Mouse (Mus musculus) neural tube, embryonic 13.5 days (tissue): ENCODE results near the gene Pkd2l1. TPM values are rescaled to one million over a fixed set of nuclear protein-coding genes. Genes with fewer than 3 reads are reported as not detected.
"Not testable (repeated sequence)": the region's sequence is repeated elsewhere in the genome, so short reads cannot be mapped to it uniquely, and the experiment has no call there.

ENCODE experiments used
- ATAC-seq: fragments of 200-750 bp; cut with Nextera tagmentation; 2 replicates; pipeline ENCODE4 v1.8.0; 2017; ENCODE audit warnings: low read depth, mild to moderate bottlenecking, moderate TSS enrichment, moderate library complexity
- H3K27ac ChIP-seq: fragments of 300-500 bp; sonication (generic); replicated peaks from 2 replicates; pipeline ENCODE4 v1.5.1; 2015; ENCODE audit warnings: moderate library complexity, mild to moderate bottlenecking, inconsistent platforms
- H3K27me3 ChIP-seq: fragments of 300-500 bp; sonication (generic); 2 replicates; pipeline ENCODE4 v1.6.1; 2015; ENCODE audit warnings: mild to moderate bottlenecking, inconsistent platforms
- H3K36me3 ChIP-seq: fragments of 300-500 bp; sonication (generic); 2 replicates; pipeline ENCODE4 v1.6.1; 2015; ENCODE audit warnings: mild to moderate bottlenecking, inconsistent platforms
- H3K4me1 ChIP-seq: fragments of 300-500 bp; sonication (generic); replicated peaks from 2 replicates; pipeline ENCODE4 v1.6.1; 2015; ENCODE audit warnings: inconsistent platforms
- H3K4me2 ChIP-seq: fragments of 300-500 bp; sonication (generic); 2 replicates; pipeline ENCODE4 v1.6.1; 2015; ENCODE audit warnings: inconsistent platforms, mild to moderate bottlenecking, moderate library complexity
- H3K4me3 ChIP-seq: fragments of 300-500 bp; sonication (generic); 2 replicates; pipeline ENCODE4 v1.5.1; 2015; ENCODE audit warnings: mild to moderate bottlenecking, inconsistent platforms
- H3K9ac ChIP-seq: fragments of 300-500 bp; sonication (generic); 2 replicates; pipeline ENCODE4 v1.6.1; 2015; ENCODE audit warnings: moderate library complexity, mild to moderate bottlenecking, inconsistent platforms
- H3K9me3 ChIP-seq: fragments of 300-500 bp; sonication (generic); 2 replicates; pipeline ENCODE4 v1.6.1; 2016; ENCODE audit warnings: inconsistent platforms
- WGBS: fragments of 180-500 bp; shearing (Covaris S2); methylation state at CpG from one replicate; pipeline ENCODE4 v1.1.7; 2015; 5-methylcytosine and 5-hydroxymethylcytosine counted together
- polyA plus RNA-seq: library from polyadenylated mRNA; unstranded; fragments of >200 nt; fragmentation: Nextera tagmentation; extraction: Ambion mirVana; gene quantifications from 2 replicates; pipeline ENCODE4 v1.2.1, GENCODE M21; 2015

Gene Pkd2l1
- polyA plus RNA-seq, 1 experiment from 2014 or later = 2.3 TPM

DNA sequence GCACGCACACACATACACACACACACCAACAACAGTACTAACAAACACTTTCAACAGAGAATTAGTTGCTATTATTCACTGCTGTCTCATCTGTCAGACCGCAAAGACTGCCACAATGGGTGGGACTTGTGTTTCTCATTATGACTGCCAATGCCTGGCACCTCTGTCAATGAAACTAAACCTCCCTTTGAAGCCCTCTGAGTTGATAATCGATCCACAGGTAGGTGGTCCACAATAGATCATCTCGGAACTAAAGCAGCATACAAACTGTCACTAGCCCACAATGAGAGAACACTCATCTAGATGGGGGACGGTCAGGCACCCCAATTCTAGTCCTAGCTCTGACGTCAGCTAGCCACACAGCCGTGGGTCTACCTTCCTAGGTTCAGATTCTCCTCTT is 71.1 kb downstream of the Pkd2l1 start:
- no peak for ATAC-seq
- Histone ChIP-seq H3K9me3 (no peaks in the 10 kb centered on the region), H3K9ac (no peak overlapping the region), H3K4me1 (no peaks in the 10 kb centered on the region), H3K36me3 (peaks cover 87% of the 10 kb centered on the region), H3K27me3 (no peaks in the 10 kb centered on the region), H3K27ac (no peak overlapping the region), H3K4me3 (no peak overlapping the region), H3K4me2 (no peak overlapping the region)
- 91% methylated on average over 7 of the region's 7 CpGs for WGBS

DNA sequence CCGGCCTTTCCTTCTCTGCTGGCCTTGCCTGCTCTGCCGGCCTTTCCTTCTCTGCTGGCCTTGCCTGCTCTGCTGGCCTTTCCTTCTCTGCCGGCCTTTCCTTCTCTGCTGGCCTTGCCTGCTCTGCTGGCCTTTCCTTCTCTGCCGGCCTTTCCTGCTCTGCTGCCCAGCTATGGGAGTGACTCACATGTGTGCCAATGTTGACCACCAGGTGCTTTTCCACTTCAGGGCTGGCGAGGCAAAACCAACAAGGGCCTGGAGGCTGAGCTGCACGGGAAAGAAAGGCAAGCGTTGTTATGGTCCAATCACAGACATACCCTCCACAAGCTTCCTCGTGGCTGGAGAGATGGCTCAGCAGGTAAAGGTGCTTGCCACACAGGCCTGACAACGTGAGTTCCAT is 71.6 kb downstream of the Pkd2l1 start:
- 91% methylated on average over 9 of the region's 9 CpGs for WGBS
- not testable (repeated sequence) for H3K27me3 ChIP-seq, ATAC-seq, H3K4me3 ChIP-seq, H3K9ac ChIP-seq, H3K9me3 ChIP-seq, H3K4me2 ChIP-seq, H3K4me1 ChIP-seq, H3K27ac ChIP-seq
- H3K36me3 ChIP-seq = peaks cover 89% of the 10 kb centered on the region

DNA sequence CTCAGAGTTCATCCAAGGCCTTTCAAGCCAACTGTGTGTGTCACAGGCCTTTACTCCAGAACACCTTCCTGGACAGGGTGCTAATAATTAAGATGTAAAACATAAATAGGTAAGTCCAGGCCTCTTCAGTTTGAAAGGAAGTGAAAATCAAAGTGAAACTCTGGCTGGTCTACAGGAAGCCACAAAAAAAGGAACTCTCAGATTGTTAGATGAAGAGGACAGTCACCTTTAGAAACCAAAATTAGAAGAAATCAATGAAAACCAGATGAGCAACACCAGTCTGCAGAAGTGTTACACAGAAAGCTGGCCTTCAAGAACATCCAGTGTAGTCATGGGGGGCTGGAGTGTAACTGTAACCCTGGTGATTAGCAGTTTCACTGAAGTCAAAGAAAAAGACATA is 74.4 kb downstream of the Pkd2l1 start:
- no peaks in the 10 kb centered on the region for H3K9me3 ChIP-seq
- no peak overlapping the region for H3K4me2 ChIP-seq
- no peak overlapping the region for H3K9ac ChIP-seq
- H3K27ac ChIP-seq = no peak overlapping the region
- H3K4me3 ChIP-seq = no peak overlapping the region
- H3K4me1 ChIP-seq = no peaks in the 10 kb centered on the region
- no peak for ATAC-seq
- no peaks in the 10 kb centered on the region for H3K27me3 ChIP-seq
- peaks cover 87% of the 10 kb centered on the region for H3K36me3 ChIP-seq

DNA sequence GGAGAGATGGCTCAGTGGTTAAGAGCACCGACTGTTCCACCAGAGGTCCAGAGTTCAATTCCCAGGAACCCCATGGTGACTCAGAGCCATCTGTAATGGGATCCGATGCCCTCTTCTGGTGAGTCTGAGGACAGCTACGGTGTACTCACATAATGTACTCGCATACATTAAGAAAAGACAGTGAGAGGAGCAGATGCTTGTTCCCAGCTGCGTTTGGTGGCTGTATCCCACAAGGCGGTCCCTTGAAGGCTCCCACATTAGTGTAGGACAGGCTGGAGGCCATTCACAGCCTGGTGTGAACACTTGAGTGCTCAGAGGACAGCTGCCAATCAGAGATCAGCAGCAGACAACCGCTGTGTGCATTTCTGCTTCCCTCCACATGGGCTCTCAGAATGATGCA is 80.5 kb downstream of the Pkd2l1 start:
- ATAC-seq = no peak
- no peak overlapping the region for H3K4me2 ChIP-seq
- no peaks in the 10 kb centered on the region for H3K9me3 ChIP-seq
- no peak overlapping the region for H3K27ac ChIP-seq
- 58% methylated on average over 7 of the region's 7 CpGs for WGBS
- no peak overlapping the region for H3K9ac ChIP-seq
- H3K4me1 ChIP-seq = peaks cover 9% of the 10 kb centered on the region
- H3K27me3 ChIP-seq = no peaks in the 10 kb centered on the region
- H3K36me3 ChIP-seq = peaks cover 67% of the 10 kb centered on the region
- H3K4me3 ChIP-seq = no peak overlapping the region

DNA sequence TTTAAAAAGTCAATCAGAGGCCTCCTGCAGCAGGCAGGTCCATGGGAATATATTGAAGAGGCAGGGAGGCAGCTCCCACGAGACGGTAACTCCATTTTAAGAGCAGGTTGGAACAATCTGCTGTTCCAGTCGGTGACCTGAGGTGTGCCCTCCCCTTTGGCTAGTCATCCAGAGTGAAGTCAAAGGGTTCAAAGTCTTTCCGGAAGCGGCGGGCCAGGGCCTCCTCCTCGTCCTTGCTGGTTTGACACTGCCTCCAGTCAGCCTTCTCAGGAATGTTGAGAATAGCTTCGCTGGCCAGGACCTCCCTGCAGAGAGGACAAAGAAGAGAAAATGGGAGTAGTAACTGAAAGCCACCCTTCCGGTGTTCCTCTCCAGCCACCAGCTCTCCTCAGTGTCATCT is 81.9 kb downstream of the Pkd2l1 start:
- WGBS = 90% methylated on average over 9 of the region's 9 CpGs
- H3K9ac ChIP-seq = no peak overlapping the region
- no peak overlapping the region for H3K4me3 ChIP-seq
- H3K4me1 ChIP-seq = peaks cover 22% of the 10 kb centered on the region
- no peak for ATAC-seq
- no peak overlapping the region for H3K27ac ChIP-seq
- no peak overlapping the region for H3K4me2 ChIP-seq
- no peaks in the 10 kb centered on the region for H3K27me3 ChIP-seq
- peaks cover 59% of the 10 kb centered on the region for H3K36me3 ChIP-seq
- no peaks in the 10 kb centered on the region for H3K9me3 ChIP-seq

DNA sequence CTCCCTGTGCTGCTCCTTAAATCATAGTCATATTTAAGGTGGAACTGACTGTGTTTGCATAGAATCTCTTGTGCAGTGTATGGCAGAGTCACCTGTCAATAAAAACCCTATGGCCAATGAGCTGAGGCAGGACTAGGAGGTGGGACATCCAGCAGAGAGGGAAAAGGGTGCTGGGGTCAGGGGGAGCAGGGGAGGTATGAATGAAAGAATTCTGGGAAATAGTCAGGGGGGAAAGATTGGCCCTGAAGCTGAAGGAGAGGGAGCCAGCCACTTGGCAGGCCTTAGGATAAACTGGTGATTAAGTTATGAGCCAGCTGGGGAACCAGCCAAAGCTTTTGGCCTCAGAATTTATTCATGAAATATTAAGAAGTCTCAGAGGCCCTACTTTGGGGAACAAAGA is 83.2 kb downstream of the Pkd2l1 start:
- no peak overlapping the region for H3K4me2 ChIP-seq
- no peak overlapping the region for H3K27ac ChIP-seq
- peaks cover 45% of the 10 kb centered on the region for H3K36me3 ChIP-seq
- H3K4me3 ChIP-seq = no peak overlapping the region
- no peaks in the 10 kb centered on the region for H3K9me3 ChIP-seq
- H3K27me3 ChIP-seq = no peaks in the 10 kb centered on the region
- no peak for ATAC-seq
- peaks cover 31% of the 10 kb centered on the region for H3K4me1 ChIP-seq
- H3K9ac ChIP-seq = no peak overlapping the region

DNA sequence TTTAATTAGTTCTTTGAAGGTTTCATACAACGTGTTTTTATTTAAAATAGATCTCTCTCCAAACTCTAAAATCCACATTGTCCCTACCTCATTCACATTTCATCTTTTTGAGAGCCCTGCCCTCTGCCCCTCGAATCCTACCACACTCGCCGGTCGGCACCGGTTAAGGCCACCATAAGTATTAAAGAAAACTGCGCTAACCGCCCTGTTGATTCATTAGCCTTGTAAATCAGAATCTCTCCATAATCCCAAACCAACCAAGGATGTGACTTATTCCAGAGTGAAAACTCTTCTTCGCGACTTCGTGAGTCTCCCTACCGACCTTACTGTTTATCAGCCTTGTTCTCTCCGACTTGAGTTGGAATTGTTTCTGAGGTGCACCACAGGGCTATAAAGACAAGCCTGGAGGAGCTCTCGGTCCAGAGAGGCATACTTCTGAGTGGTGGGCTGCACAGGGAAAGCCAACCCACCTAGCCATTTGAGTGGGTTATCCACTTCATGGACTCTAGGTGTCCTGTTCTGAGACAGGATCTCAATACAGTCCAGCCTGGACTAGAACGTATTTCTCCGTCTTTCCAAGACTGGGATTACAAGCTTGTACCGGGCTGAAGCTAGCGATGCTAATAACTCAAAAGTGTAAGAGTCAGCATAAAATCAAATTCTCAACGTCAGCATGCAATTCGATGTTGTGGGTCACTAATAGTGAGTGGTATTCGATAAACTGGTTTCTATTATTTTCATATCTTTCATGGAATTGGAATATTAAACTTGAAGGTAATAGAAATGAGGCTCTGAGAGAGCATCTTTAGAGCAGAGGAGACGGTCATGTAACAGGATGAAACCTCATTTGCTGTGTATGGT is 84.4 kb downstream of the Pkd2l1 start:
- peak; percentile 29; the same call in 1 of the 2 replicates for ATAC-seq
- 0 out of 2 replicates have a peak overlapping the region, but pooled peaks have one; percentile 13 for H3K27ac ChIP-seq
- peak overlapping the region; percentile 82 for H3K4me2 ChIP-seq
- WGBS = 28% methylated on average over 22 of the region's 22 CpGs
- peaks cover 31% of the 10 kb centered on the region for H3K4me1 ChIP-seq
- H3K4me3 ChIP-seq = peak overlapping the region; percentile 85
- peak overlapping the region; percentile 98 for H3K9ac ChIP-seq
- no peaks in the 10 kb centered on the region for H3K9me3 ChIP-seq
- peaks cover 35% of the 10 kb centered on the region for H3K36me3 ChIP-seq
- no peaks in the 10 kb centered on the region for H3K27me3 ChIP-seq

DNA sequence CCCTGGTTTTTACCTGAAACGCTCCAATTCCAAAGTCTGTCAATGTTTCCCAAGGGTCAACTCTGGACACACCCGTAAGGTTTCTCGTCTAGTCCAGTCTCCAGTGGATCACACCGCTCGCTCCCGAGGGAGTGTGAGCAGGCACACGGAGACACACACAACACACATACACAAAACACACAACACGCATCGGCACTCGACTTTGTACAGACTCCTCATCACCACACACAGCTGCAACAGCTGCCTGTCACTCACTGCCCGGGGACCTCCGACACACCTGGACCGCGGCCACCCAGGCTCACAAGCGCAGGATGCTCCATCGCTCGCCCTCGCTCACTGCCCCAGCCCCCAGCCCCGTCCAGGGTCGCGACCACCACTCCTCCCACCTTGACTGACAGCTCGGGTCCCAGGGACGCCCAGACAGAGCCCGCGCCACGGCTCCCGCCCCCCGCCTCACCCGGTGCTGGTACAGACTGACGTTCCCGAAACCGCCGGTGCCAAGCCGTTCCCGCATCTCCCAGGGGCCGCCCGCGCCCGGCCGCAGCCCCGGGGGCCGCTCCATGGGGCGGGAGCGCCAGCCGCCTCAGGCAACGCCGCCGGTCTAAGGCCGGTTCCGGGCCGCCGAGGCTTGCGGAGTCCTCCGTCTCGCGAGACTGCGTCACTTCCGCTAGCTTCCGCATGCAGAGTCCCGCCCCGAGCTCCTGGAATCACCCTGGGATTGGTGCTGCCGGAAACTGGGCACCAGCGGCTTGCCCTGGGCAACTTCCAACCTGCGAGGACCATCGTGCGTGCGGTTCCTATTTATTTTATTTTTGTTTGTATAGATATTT is 85.2 kb downstream of the Pkd2l1 start, which contains the start of gene Chuk:
Gene Chuk (minus strand): TSS at position 650 of the 830 bp plus-strand sequence.
- H3K4me1 ChIP-seq = peaks cover 31% of the 10 kb centered on the region
- peak; percentile 98 for ATAC-seq
- H3K27me3 ChIP-seq = no peaks in the 10 kb centered on the region
- H3K9me3 ChIP-seq = no peaks in the 10 kb centered on the region
- peak within 1 kb of the TSS; percentile 98 for H3K9ac ChIP-seq
- peak within 1 kb of the TSS; percentile 85 for H3K4me3 ChIP-seq
- peak within 1 kb of the TSS; percentile 79 for H3K27ac ChIP-seq
- peaks cover 31% of the 10 kb centered on the region for H3K36me3 ChIP-seq
- peak within 1 kb of the TSS; percentile 82 for H3K4me2 ChIP-seq
- WGBS = 1% methylated on average over 67 of the region's 67 CpGs

DNA sequence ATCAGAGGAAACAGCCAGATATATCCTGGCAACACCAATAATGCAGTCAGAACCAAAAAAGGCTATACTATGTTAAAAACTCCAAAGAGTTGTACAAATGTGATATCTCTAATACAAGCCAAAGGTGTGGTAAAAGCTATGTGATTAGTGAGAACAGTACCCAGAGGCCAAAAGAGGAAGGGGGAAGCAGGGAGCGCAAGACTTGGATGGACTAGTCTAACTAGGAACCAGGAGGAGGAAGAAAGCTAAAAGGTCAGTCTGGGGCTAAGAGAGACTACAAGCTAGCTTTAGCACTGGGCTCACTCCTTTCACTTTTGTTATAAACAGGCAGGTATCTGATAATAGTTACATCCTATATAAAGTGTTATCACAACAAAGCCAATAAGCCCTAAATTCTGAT is 87.8 kb downstream of the Pkd2l1 start:
- no peak overlapping the region for H3K4me3 ChIP-seq
- no peak for ATAC-seq
- 90% methylated on average over 1 of the region's 1 CpGs for whole genome bisulfite sequencing

DNA sequence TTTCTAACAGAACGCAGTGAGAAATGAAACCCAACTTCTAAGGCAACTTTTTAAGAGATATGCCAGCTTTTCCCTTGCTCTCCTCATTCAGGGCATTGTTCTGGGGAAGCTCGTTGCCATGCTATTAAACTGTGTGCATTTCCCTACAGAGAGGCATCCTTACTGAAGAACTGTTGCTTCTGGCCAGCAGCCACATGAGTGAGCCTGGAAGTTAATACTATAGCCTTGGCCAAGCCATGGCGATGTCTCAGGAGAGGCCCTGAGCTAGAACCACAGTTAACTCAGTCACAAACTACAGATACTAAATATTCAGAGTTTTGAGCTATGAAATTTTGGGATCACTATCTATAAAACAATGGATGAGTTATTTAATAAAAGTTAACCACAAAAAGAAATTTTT is 89.2 kb downstream of the Pkd2l1 start:
- Histone ChIP-seq H3K9ac (no peak overlapping the region), H3K36me3 (peaks cover 29% of the 10 kb centered on the region), H3K9me3 (no peaks in the 10 kb centered on the region), H3K4me1 (peaks cover 27% of the 10 kb centered on the region), H3K4me3 (no peak overlapping the region), H3K27ac (no peak overlapping the region), H3K4me2 (no peak overlapping the region), H3K27me3 (no peaks in the 10 kb centered on the region)
- no peak for ATAC-seq
- 78% methylated on average over 3 of the region's 3 CpGs for WGBS

More for the DNA sequence above, 87.8 kb downstream of the Pkd2l1 start:
- Histone ChIP-seq H3K36me3 (peaks cover 23% of the 10 kb centered on the region), H3K27me3 (no peaks in the 10 kb centered on the region), H3K27ac (no peak overlapping the region), H3K4me2 (no peak overlapping the region), H3K9me3 (no peaks in the 10 kb centered on the region), H3K9ac (0 out of 2 replicates have a peak overlapping the region, but pooled peaks have one; percentile 22), H3K4me1 (peaks cover 31% of the 10 kb centered on the region)

DNA sequence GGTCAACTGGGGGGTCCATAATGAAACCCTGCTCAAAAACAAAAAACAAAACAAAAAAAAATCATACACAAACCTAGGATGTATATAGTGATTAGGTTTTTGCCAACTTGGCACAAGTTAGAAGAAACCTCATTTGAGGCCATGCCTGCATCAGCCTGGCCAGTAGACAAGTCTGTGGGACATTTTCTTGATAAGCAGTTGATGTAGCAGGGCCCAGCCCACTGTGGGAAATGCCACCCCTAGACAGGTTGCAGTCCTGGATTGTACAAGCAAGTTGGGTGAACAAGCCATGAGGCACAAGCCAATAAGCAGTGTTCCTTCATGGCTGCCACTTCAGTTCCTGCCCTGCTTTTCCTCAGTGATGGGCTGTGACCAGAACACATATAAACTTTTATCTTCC is 91.4 kb downstream of the Pkd2l1 start:
- no peak overlapping the region for H3K4me3 ChIP-seq
- H3K27me3 ChIP-seq = no peaks in the 10 kb centered on the region
- 0 out of 2 replicates have a peak, but pooled peaks cover under 1% of the 10 kb centered on the region for H3K9me3 ChIP-seq
- no peak overlapping the region for H3K9ac ChIP-seq
- H3K4me1 ChIP-seq = peaks cover 13% of the 10 kb centered on the region
- no peak for ATAC-seq
- no peak overlapping the region for H3K27ac ChIP-seq
- no peak overlapping the region for H3K4me2 ChIP-seq
- H3K36me3 ChIP-seq = peaks cover 49% of the 10 kb centered on the region
